Mouse (Mus musculus) lung, adult 2 months (tissue): ENCODE measurements around the gene Tbcb.

Source experiments
- CTCF ChIP-seq: fragments of 200-500 bp; IDR thresholded peaks from 2 replicates; pipeline ENCODE4 v1.5.1; 2011; ENCODE audit warnings: mild to moderate bottlenecking, low read length, control low read depth; ENCODE audit not compliant: insufficient read depth
- POLR2A ChIP-seq: fragments of 200-500 bp; IDR thresholded peaks from 2 replicates; pipeline ENCODE4 v1.6.1; 2011; ENCODE audit warnings: low read depth, mild to moderate bottlenecking, control low read depth, low read length, borderline replicate concordance; ENCODE audit errors: extremely low read depth

DNA sequence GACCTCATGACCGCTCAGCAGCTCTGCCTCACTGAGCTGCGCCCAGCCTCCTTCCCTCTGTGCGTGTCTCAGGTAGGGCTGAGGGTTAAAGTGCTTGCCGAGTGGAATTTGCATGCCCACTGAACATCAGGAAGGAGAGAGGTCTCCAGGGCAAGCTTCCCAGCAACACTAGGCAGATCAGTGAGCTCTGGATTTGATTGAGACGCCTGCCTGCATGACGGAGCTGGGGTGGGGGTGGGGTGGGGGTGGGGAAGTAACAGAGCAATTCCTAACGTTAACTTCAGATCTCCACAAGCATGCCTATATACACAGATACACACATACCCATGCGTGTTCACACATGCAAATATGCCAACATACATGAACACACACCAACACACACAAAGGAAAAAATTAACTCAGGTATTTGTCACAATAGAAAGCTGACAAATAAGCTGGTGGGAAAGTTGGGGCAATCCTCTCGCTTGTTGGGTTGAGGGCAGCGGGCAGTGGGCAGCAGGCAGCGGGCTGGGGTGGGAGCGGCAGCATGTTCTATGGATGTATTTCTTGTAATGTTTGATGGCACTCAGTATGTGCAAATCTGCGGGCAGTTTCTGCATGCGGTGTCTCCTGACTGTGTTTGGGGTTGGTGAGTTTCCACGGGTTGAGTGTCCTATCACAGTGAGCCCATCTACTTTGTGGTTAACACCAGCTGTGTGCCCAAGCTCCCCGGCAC lies 12.6 kb downstream of the Tbcb start:
- TF ChIP-seq CTCF = no peak
- TF ChIP-seq POLR2A = 0 out of 2 replicates have a peak, but pooled peaks have one; percentile 5
